Mouse (Mus musculus) gastrocnemius, postnatal 10 days (tissue): Measurements from ENCODE around the gene Ccdc36. TPM values are rescaled to one million over a fixed set of nuclear protein-coding genes. Genes with fewer than 3 reads are reported as not detected.
A peak's percentile ranks its signal among the peaks of the same experiment; 100 is the strongest.

Source experiments
- DNase-seq: peaks from one replicate; pipeline ENCODE4 v3.0.0; 2021; ENCODE audit warnings: mixed read lengths
- long read RNA-seq, 2 experiments: library from polyadenylated mRNA; stranded (forward); transcript quantifications; one replicate each; pipeline ENCODE4 v2.0.0; 2021
- total RNA-seq, 2 experiments: library from RNA; stranded (reverse); gene quantifications; 2 replicates each; pipeline ENCODE4 v1.2.3; 2021

The Ccdc36 gene
- total RNA-seq = under 1 TPM; 0.14 TPM
- long read RNA-seq, experiment 1 = 0 reads
- long read RNA-seq, experiment 2, partial matches to known transcripts = 0 of 1 reads
- long read RNA-seq, experiment 2, other reads (novel, unspliced or antisense) = 1 of 1 reads

DNA sequence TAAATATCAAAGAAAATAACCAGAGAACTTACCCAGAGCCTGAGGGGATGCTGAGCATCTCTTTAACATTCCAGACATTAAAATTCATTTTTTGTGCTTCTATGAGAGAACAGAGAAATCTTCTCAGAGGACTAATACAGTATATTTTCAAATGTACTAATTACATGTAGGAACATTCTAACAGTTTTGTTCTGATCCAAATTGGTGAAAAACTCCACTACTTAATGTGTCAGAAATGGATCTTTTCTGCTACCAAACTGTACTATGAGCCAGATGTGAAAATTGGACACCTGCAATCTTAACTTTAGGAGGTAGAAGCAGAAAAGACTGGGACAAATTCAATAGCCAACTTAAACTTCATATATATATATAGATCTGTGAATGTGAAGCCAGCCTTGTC is at the start of gene Ccdc36:
Gene Ccdc36 (minus strand): TSS at position 101 of the 400 bp plus-strand sequence.
- no peak for DNase-seq

- DNase-seq = no peak
These were observed 46.2 kb upstream of the Ccdc36 start for GRCm38 (mm10) chr9:108474528-108474927.

DNA sequence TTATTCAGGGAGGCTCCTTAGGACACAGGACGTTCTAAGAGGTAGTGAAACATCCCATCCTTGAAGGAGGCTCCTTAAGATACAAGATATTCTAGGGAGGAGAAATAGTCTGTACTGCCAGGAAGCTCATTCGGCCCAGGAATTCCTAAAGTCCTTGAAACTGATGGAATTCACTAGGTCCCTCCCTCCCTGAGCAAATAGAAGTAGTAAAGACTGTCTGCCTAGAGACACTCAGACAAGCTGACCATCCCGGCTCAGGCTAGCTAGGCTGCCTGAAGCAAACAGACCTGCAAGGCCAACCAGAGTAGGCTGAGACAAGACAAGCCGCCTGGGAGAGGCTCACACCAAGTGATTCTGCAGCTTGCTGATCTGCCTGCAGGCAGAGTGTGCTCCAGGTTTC is 41.6 kb upstream of the Ccdc36 start:
- no peak for DNase-seq

DNA sequence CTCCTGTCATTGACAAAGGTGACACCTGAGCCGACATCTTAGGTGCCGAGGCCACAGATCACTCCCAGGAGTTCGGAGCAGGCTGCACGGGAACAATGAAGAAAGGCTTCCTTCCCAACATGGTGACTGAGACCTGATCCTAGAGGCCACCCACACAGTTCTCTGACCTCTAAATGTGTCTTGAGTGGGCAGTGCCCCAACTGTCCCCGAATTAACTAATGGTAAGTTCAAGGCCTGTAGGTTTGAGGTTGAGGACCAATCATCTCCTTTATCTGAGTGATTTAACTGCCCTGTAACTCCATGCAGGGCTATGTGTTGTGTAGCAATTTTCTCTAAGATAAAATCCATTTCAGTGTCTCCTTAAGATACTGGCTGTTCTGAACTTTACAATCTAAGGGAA is 41.1 kb upstream of the Ccdc36 start:
- no peak for DNase-seq

DNA sequence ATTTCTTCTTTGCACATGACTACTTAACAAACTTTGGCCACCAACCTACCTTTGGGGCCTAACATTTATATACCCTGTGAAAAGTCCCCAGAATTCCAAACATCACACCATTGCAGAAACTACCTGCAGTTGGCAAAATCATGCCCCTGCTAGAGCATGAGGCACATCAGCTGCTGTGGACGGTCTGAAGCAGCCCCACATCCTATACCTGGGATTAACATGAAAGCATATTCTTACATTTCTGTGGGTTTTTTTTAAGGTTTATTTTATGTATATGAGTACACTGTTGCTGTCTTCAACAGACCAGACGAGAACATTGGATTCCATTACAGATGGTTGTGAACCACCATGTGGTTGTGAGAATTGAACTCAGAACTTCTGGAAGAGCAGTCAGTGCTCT is 37.9 kb upstream of the Ccdc36 start:
- DNase-seq = no peak

DNA sequence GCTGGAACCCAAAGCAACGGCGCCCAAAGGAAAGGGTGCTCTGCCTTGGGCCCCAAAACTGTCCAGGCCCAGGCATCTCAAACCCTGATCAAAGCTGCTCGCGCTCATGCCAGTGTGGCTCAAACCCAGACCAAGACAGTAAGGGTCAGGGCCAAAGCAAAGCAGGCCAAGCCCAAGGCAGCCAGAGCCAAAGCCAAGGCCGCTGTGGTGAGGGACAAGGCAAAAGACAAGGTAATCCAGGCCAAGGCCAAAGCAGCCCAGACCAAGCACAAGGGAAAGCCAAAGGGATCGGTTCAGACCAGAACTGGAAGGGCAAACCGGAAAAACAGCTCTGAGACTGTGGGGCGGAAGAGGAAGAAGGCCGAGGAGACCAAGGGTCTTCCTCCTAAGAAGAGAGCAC is 35.4 kb upstream of the Ccdc36 start:
- no peak for DNase-seq

DNA sequence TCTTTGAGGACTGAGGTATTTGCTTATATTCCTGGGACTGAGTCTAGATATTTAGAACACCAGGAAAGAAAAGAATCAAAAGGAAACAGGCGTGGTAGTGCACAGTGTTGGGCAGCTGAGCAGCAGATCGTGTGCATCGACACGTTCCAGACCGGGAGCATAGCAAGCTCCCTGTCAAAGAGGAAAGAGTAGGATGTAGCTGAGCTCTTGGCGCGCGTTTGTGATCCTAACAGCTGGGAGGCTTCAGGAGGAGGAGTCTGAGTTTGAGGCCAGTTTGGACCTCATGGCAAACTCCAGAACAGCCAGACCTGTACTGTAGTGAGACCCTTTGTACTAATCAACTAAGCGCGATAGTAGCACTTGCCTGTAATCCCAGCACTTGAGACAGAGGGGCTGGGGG is 33.9 kb upstream of the Ccdc36 start:
- DNase-seq = no peak

GRCm38 (mm10) chr9:108461675-108462074 is 33.4 kb upstream of the Ccdc36 start:
- no peak for DNase-seq

- DNase-seq = no peak
These were observed 32.9 kb upstream of the Ccdc36 start, which contains the start of gene Klhdc8b for GRCm38 (mm10) chr9:108461181-108461631. Gene Klhdc8b (minus strand): TSS chr9:108461581.

GRCm38 (mm10) chr9:108460319-108461178 is 32.3 kb upstream of the Ccdc36 start, which contains the start of gene Ccdc71:
Gene Ccdc71 (plus strand): TSS chr9:108460527.
- DNase-seq = peak; percentile 88

GRCm38 (mm10) chr9:108459939-108460318 is 31.6 kb upstream of the Ccdc36 start:
- DNase-seq = no peak

- DNase-seq = no peak
These were observed 28.7 kb upstream of the Ccdc36 start for GRCm38 (mm10) chr9:108456953-108457352.

- DNase-seq = no peak
These were observed 27.7 kb upstream of the Ccdc36 start for GRCm38 (mm10) chr9:108455747-108456571.

DNA sequence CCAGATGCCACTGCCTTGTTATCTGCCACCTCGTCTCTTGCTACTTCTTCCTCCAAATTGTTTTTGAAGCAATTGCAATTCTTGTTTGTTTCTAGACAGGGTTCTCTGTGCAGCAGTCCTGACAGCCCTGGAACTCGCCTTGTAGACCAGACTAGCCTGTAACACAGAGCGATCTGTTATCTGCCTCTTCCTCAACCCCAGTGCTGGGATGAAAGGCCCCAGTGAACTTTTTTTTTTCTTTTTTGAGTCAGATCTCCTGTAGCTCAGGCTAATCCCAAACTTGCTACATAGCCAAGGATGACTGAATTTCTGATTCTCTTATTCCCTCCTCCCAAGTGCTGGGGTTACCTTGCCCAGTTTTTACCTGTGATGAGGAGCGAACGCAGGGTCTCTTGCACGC is 26.1 kb upstream of the Ccdc36 start:
- DNase-seq = no peak

- no peak for DNase-seq
These were observed 25.2 kb upstream of the Ccdc36 start for GRCm38 (mm10) chr9:108453458-108453857.

DNA sequence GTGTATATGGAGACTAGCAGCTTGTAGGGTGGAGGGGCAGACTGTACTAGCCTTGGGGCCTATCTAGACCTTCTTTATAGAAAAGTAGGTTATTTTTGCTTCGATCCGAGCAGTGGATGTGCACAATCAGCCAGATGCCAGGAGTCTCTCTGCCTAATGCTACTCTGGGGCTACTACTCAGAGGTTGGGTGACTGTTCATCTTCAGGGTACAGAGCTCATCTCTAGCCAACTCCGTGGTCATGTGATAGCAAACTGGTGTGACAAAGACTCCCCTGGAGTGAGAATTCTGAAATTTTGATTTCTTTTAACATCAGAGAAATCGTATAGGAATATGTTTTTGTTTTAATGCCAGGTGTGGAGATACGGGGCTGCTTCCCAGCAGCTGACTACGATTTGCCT is 24.6 kb upstream of the Ccdc36 start:
- no peak for DNase-seq

GRCm38 (mm10) chr9:108452291-108452906 is 24.1 kb upstream of the Ccdc36 start:
- DNase-seq = peak; percentile 94

DNA sequence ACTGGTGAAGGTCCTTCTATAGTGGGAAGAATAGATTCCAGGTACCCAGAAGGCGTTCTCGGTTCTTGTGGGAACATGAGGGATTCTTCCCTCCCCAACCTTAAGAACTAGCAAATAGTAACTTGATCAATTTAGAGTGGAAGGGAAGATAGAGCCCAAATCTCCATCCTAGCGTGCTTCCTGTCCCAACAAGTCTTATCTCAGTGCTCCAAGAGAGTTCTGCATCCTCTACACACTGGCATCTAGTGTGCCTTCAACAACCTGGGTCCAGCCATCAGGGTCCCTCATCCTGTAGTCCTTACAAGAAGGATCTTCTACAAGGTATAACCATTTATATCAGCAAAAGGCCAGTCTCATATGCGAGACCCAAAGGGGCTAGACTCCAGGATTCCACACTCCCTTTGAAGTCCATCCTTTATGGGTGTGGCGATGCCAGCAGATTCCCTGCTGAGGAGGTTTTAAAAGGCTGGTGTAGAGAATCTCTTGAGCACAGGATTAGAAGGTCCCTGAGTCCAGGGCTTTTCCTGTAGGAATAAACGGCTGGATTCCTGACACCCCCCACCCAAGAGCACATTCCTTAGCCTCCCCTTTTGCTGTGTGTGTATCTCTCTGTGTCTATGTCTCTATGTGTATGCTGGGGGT is 23.4 kb upstream of the Ccdc36 start:
- DNase-seq = no peak

DNA sequence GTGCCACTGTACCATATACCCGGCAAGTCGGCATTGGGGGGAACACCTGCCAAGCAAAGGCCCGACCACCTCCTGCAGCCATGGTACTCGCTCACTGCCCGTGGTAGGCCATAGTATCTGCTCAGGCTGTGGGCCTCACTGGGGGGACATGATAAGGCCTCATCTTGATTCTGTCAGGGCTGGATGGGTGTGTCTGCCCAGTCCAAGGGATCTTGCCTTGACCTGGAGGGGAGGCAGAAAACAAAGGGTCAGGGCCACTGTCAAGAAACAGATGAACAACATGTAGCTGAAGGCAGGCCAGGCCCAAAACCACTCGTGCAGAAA is 22.8 kb upstream of the Ccdc36 start:
- DNase-seq = no peak

GRCm38 (mm10) chr9:108450292-108451169 is 22.2 kb upstream of the Ccdc36 start:
- peak; percentile 27 for DNase-seq

DNA sequence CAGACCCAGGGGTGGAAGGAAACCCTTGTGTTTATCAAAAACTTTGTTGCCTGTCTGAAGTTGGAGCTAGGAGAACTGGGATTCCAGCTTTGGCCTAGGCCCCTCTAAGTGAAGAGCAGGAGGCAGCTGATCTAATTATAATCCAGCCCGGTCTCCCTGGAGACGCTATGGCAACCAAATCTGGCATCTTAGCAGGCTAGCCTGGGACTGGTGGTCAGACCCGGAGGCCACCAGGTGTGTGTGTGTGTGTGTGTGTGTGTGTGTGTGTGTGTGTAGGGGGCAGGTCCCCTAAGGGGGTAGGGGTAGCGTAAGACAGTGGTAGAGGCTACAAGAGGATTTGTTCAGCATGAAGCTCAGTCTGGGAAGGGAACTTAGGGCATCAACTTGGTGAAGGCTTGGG is 21.6 kb upstream of the Ccdc36 start:
- DNase-seq = peak; percentile 49
